Mouse (Mus musculus): ENCODE data around the gene Pcif1. TPM values are rescaled to one million over a fixed set of nuclear protein-coding genes. Genes with fewer than 3 reads are reported as not detected.
"Not testable (repeated sequence)": the region's sequence is repeated elsewhere in the genome, so short reads cannot be mapped to it uniquely, and the experiment has no call there.

Pcif1 gene
- total RNA-seq, 2 experiments from 2014 or later: 40.6 to 46.1 TPM

- DNase-seq (ENCODE audit: low spot score in 2 of 2): no peak
Observed at GRCm38 (mm10) chr2:164864593-164864992, 14.5 kb upstream of the Pcif1 start.

GRCm38 (mm10) chr2:164866741-164867551 lies 12.2 kb upstream of the Pcif1 start:
- DNase-seq (ENCODE audit: low spot score in 2 of 2): no peak

GRCm38 (mm10) chr2:164867566-164867965 lies 11.5 kb upstream of the Pcif1 start:
- DNase-seq (ENCODE audit: low spot score in 2 of 2): no peak

GRCm38 (mm10) chr2:164868491-164868890 lies 10.6 kb upstream of the Pcif1 start:
- DNase-seq (ENCODE audit: low spot score in 2 of 2): no peak

DNA sequence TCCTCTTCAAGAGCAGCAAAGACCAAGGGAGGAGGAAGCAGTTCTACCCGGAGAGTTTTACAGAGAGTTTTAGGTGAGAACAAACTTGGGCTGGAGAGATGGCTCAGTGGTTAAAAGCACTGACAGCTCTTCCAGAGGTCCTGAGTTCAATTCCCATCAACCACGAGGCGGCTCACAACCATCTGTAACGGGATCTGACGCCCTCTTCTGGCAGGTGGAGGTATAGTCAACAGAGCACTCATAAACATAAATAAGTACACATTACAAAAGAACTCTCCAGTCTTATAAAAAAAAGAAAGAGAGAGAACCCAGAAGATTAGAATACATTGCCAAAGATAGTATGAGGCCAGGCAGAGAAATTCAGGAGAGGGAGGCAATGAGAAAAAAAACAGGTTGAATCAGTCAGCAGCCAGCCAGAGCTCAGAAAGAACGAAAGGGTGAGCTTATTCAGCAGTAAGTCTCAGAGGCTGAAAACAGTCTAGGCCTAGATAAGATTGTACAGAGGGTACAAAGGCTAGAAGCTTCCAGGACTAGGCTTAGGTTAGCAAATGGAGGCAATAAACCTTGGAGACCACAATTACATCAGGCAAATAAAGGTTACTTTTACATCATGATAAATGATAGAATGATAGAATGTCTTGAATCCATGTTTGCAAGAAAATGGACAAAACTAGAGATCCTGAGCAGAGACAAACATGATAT lies 7.4 kb upstream of the Pcif1 start:
- no peak for DNase-seq (ENCODE audit: low spot score in 2 of 2)

DNA sequence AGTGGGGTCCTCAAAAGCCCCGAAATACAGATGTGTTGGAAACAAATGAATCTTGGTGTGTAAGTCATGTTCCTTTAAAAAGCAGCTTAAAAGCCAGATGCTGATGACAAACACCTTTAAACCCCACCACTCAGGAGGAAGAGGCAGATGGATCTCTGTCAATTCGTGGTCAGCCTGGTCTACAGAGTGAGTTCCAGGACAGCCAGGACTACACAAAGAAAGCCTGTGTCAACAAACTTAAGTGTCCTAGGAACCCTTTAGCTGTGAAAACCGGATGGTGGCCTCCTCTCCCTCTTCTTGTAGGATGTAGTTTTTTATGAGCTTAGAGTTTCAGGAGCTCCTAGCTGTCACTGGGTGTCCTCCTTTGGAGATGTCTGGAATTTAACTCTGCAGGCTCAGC lies 5.5 kb upstream of the Pcif1 start:
- DNase-seq (ENCODE audit: low spot score in 2 of 2): no peak

DNA sequence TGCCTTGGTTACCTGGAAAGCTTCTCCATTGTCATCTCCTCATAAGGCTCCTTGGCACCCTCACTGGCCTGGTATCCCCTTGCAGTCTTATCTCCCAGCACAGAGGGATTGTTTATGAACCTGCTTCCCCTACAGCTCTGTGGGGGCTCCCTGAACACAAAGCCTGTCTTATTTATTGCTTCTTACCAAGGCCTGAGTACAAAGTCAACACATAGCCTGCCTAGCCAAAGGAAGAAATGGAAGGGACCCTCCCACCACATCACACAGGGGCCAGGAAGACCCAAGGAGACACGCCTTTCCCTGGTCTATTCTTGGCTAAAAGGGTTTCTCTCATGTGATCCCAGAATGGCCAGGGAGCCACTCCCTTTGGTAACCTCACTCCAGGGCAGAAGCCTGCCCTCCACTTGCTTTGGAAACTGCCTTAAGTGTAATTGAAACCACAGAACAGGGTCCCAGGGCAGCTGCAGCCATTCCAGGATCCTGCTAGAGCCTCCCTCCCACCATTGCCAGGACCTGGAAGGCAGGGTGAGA lies 4.8 kb upstream of the Pcif1 start:
- DNase-seq (ENCODE audit: low spot score in 2 of 2): no peak

DNA sequence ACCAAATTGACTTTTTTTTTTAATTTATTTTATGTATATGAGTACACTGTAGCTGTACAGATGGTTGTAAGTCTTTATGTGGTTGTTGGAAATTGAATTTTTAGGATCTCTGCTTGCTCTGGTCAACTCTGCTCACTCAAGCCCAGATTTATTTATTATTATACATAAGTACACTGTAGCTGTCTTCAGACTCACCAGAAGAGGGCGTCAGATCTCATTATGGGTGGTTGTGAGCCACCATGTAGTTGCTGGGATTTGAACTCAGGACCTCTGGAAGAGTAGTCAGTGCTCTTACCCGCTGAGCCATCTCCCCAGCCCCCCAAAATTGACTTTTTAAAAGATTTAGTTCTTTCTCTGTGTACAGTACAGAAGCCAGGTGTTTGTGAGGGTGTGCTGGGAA lies 3.5 kb upstream of the Pcif1 start:
- DNase-seq (ENCODE audit: low spot score in 2 of 2): not testable (repeated sequence)

GRCm38 (mm10) chr2:164877376-164878215 lies 1.5 kb upstream of the Pcif1 start:
- not testable (repeated sequence) for DNase-seq (ENCODE audit: low spot score in 2 of 2)

GRCm38 (mm10) chr2:164878509-164879227 lies 436 bp upstream of the Pcif1 start:
- DNase-seq (ENCODE audit: low spot score in 2 of 2): peak in 1 of 2 experiments; percentile 34

- peak; percentile 92 to 94 for DNase-seq (ENCODE audit: low spot score in 2 of 2)
Observed at GRCm38 (mm10) chr2:164879568-164880277, 619 bp downstream of the Pcif1 start.

- DNase-seq (ENCODE audit: low spot score in 2 of 2): no peak
Observed at GRCm38 (mm10) chr2:164882619-164883018, 3.5 kb downstream of the Pcif1 start.

DNA sequence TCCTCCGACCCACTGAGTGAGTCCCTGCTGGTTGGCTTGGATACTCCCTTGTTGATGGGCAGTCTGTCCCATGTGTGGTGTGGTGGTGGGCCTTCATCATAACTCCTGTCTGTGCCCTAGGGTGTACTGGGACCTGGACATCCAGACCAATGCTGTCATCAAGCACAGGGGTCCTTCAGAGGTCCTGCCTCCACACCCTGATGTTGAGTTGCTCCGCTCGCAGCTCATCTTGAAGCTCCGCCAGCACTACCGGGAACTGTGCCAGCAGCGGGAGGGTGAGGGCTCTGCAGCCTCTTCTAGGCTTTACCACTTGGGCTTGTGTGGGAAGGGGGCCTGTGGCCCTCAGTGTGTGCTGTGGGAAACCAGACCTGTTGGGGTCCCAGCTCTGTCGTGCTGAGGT lies 6.7 kb downstream of the Pcif1 start:
- peak; percentile 89 to 90 for DNase-seq (ENCODE audit: low spot score in 2 of 2)

DNA sequence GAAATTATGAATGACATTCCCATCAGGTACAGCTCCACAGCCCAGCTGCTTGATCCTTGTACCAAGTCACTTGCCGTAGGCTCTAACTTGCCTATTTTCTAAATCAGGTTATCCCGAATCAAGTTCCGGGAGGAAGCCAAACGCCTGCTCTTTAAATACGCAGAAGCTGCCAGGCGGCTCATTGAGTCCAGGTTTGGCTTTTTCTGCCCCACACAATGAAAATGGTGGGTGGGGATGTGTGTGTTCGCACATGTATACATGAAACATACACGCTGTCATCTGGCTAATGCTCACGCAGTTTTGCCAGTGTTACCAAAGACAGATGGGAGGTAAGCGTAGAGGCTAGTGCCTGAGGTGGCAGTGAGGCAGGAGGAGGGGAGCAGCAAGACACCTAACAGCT lies 7.5 kb downstream of the Pcif1 start:
- DNase-seq (ENCODE audit: low spot score in 2 of 2): no peak

DNA sequence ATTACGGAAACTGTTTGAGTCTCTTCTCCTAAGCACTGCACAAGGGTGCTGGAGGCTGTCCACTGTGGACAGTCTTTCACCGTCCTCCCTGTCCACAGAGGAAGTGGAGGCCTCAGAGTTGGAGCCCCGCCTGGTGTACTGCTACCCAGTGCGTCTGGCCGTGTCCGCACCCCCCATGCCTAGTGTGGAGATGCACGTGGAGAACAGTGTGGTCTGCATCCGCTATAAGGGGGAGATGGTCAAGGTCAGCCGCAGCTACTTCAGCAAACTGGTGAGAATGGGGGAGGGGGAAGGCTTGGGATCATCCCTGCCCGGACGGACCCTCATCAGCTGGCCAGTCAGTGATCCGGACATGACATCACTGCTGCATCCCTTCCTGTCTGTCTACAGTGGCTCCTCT lies 9.9 kb downstream of the Pcif1 start:
- peak in 1 of 2 experiments; percentile 1 for DNase-seq (ENCODE audit: low spot score in 2 of 2)

DNA sequence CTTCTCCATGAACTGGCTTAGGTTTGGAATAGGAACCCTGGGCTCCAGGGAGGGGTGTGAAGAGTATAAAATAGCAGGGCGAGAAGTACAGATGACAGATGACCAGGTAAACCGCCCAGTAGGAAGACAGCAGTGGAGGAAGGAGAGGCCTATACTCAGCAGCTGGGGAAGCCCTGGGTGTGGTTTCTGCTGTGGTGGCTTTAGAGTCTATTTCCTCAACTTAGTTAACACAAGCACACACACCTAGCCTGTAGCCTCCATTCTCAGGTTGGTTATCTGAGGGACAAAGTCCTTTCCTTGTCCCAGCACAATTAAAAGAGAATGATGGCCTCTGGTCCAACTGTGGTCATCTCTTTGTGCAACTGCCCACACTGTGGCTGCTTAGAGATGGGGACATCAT lies 10.9 kb downstream of the Pcif1 start:
- peak in 1 of 2 experiments; percentile 0 for DNase-seq (ENCODE audit: low spot score in 2 of 2)

- peak in 1 of 2 experiments; percentile 2 for DNase-seq (ENCODE audit: low spot score in 2 of 2)
Observed at GRCm38 (mm10) chr2:164890411-164891049, 11.4 kb downstream of the Pcif1 start.

DNA sequence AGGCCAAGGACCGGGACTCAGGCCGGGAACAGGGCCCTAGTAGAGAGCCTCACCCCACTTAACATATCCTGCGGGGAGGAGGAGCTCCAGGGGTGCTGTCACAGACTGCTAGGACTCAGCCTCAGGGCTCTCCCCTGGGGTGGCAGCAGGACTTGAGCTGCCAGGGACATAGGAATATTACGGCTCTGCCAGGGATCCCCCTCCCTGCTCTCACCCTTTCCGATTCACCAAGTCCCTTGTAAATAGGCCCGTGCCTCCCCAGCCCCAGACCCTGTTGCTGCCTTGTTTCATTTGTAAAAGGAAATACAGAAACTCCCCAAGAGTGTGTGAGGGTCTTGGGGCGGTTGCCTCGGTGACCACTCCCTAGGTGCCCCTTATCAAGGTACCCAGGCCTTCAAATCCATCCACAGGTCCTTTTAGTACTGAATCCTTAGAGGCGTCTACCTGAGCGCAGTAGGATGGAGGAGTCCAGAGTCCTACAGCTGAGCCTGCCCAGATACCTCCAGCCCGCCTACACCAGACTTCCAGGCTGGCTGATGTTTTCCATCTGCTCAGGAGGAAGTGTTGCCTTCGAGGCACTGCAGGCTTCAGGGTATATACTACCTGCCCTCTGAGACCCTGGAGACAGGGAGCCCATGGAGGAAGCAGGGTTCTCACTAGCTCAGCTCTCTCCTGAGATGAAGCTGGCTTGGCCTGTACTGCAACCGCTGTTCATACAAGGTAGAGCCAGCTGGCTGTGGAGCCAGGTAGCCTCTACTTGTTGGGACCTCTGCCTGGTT lies 12.1 kb downstream of the Pcif1 start:
- DNase-seq (ENCODE audit: low spot score in 2 of 2): peak in 1 of 2 experiments; percentile 7

Measured in left cerebral cortex, adult 18-20 months (tissue).